Mouse (Mus musculus): ENCODE measurements around the gene Cox8c. TPM values are rescaled to one million over a fixed set of nuclear protein-coding genes. Genes with fewer than 3 reads are reported as not detected.

Cox8c gene
- polyA plus RNA-seq, 1 experiment = not detected

DNA sequence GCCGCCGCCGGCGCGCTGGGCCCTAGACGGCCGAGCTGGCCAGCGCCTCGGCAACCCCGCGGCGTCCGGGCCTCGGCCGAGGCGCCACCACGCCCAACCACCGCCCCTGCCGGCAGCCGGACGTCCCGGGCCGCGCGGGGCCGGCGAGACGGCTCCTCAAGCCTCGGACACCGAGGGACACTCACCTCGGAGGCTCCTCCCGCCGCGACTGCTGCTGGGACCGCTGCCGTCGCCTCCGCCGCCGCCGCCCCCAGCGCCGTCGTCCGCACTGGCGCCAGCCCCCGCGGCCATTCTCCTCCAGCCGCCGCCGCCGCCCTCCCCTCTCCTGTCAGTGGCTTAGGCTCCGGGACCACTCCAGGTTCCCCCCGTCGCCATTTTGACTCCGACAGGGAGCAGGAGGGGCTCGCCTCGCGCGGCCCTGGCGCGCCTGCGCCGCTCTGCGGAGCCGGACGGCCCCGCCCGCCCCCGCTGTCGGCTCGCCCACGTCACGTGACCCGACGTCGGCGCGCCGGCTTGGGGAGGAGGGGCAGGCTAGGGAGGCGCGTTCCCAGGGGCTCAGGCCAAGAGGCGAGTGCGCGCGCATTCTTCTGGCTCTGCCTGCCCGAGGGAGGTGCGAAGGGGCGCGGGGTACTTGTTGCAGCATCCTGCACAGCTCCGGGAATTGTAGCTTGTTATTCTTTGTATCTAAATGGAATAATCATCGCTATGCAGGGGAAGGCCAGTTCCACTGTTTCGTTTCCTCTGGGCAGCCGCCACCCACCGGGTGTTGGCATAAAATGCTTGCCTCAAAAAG is 20.9 kb upstream of the Cox8c start, which contains the start of gene Btbd7:
Gene Btbd7, minus strand, starts transcription at position 441 of the 793 bp plus-strand sequence.
- Histone ChIP-seq H3K36me3 (ENCODE audit: control insufficient read depth, insufficient read depth) (no peaks in the 10 kb centered on the region), H3K4me2 (ENCODE audit: low read depth) (peak within 1 kb of the TSS; percentile 94)

DNA sequence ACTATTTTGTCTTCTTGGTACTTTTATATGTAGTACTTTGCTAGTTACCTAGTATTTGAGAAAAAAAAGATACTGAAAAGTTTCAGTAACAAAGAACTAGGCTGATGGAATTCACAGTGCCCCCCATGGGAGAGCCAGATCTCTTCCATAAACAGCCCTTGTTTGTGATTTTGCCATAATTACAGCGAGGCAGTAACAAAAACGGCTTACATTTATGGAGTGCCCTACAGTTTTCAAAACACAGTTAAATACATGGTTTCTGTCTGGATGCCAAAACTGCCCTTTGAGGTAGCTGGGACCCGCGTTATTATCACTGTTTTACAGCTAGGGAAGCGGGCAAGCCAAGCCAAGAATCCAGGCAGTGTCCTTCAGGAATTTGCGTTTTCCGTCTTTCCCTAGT is 20.2 kb upstream of the Cox8c start:
- H3ac ChIP-seq (ENCODE audit: control insufficient read depth, insufficient read length) = no peak overlapping the region
- TF ChIP-seq E2F4 (IDR thresholded peaks at IDR 0.05; ENCODE audit: insufficient read depth) = no peak
- no peak for TF ChIP-seq MYOG (IDR thresholded peaks at IDR 0.05; ENCODE audit: control insufficient read depth in 1 of 3, insufficient read depth in 1 of 3, insufficient read length in 2 of 3, low read depth in 2 of 3)
- TF ChIP-seq TCF3 (IDR thresholded peaks at IDR 0.05; ENCODE audit: insufficient read length, low read depth) = no peak
- TF ChIP-seq CEBPB (IDR thresholded peaks at IDR 0.05; ENCODE audit: insufficient read depth, poor library complexity, severe bottlenecking) = no peak
- no peak for TF ChIP-seq REST (IDR thresholded peaks at IDR 0.05; ENCODE audit: insufficient read depth, insufficient read length)
- no peak for TF ChIP-seq POLR2AphosphoS2 (IDR thresholded peaks at IDR 0.05; ENCODE audit: insufficient read length, low read depth)
- TF ChIP-seq SRF (IDR thresholded peaks at IDR 0.05; ENCODE audit: control insufficient read depth, insufficient read length, low read depth) = no peak
- TF ChIP-seq TCF12 (IDR thresholded peaks at IDR 0.05; ENCODE audit: insufficient read depth, poor library complexity, severe bottlenecking) = no peak
- TF ChIP-seq USF1 (IDR thresholded peaks at IDR 0.05; ENCODE audit: low read depth) = no peak
- no peak for TF ChIP-seq MYOD1 (IDR thresholded peaks at IDR 0.05; ENCODE audit: control insufficient read depth in 1 of 3, insufficient read length in 2 of 3, low read depth in 2 of 3)
- no peaks in the 10 kb centered on the region for H3K36me3 ChIP-seq (ENCODE audit: control insufficient read depth, insufficient read depth)
- H3K27me3 ChIP-seq (ENCODE audit: control insufficient read depth, insufficient read depth, insufficient read length) = peaks cover 4% of the 10 kb centered on the region
- H3K79me2 ChIP-seq (ENCODE audit: control insufficient read depth, insufficient read depth) = peaks cover 36% of the 10 kb centered on the region
- H3K4me3 ChIP-seq = peak overlapping the region; percentile 70
- H3K4me2 ChIP-seq (ENCODE audit: low read depth) = peak overlapping the region; percentile 94

More for the DNA sequence above, 20.9 kb upstream of the Cox8c start, which contains the start of gene Btbd7:
- TF ChIP-seq POLR2A (IDR thresholded peaks at IDR 0.05; ENCODE audit: insufficient read length, low read depth) = peak; percentile 92
- peak in 1 of 3 experiments; percentile 4 for TF ChIP-seq MYOG (IDR thresholded peaks at IDR 0.05; ENCODE audit: control insufficient read depth in 1 of 3, insufficient read depth in 1 of 3, insufficient read length in 2 of 3, low read depth in 2 of 3)
- TF ChIP-seq REST (IDR thresholded peaks at IDR 0.05; ENCODE audit: insufficient read depth, insufficient read length) = no peak
- TF ChIP-seq E2F4 (IDR thresholded peaks at IDR 0.05; ENCODE audit: insufficient read depth) = no peak
- TF ChIP-seq SRF (IDR thresholded peaks at IDR 0.05; ENCODE audit: control insufficient read depth, insufficient read length, low read depth) = no peak
- no peak for TF ChIP-seq TCF3 (IDR thresholded peaks at IDR 0.05; ENCODE audit: insufficient read length, low read depth)
- no peak for TF ChIP-seq TCF12 (IDR thresholded peaks at IDR 0.05; ENCODE audit: insufficient read depth, poor library complexity, severe bottlenecking)
- peak; percentile 88 for TF ChIP-seq POLR2AphosphoS2 (IDR thresholded peaks at IDR 0.05; ENCODE audit: insufficient read length, low read depth)
- no peak for TF ChIP-seq CEBPB (IDR thresholded peaks at IDR 0.05; ENCODE audit: insufficient read depth, poor library complexity, severe bottlenecking)
- TF ChIP-seq MYOD1 (IDR thresholded peaks at IDR 0.05; ENCODE audit: control insufficient read depth in 1 of 3, insufficient read length in 2 of 3, low read depth in 2 of 3) = peak in 1 of 3 experiments; percentile 0
- TF ChIP-seq MAX (IDR thresholded peaks at IDR 0.05; ENCODE audit: low read depth) = no peak
- peak; percentile 78 for TF ChIP-seq USF1 (IDR thresholded peaks at IDR 0.05; ENCODE audit: low read depth)
- Histone ChIP-seq H3K4me3 (peak within 1 kb of the TSS; percentile 70), H3ac (ENCODE audit: control insufficient read depth, insufficient read length) (peak within 1 kb of the TSS; percentile 86), H3K79me2 (ENCODE audit: control insufficient read depth, insufficient read depth) (peaks cover 43% of the 10 kb centered on the region), H3K27me3 (ENCODE audit: control insufficient read depth, insufficient read depth, insufficient read length) (peaks cover 4% of the 10 kb centered on the region)

DNA sequence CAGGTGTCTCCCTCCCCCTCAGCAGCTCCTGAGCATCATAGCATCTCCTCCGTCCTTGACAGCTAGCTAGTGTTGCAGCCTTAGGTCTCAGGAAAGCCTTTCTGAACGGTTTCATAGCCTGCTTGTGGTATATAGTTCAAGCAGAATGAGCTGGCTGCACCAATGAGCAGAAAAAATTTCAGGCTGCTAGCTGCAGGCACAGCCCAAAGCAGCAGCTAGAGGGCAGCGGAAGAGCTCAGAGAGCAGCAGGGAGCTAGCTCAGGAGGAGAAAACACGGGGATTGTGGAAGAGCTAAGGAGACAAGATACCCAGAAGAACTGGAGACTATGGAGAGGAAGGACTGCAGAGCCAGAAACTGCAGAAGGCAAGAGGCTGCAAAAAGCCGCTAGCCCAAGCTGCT is 13.4 kb upstream of the Cox8c start:
- TF ChIP-seq MYOD1 (IDR thresholded peaks at IDR 0.05; ENCODE audit: control insufficient read depth in 1 of 3, insufficient read length in 2 of 3, low read depth in 2 of 3) = no peak
- TF ChIP-seq TCF3 (IDR thresholded peaks at IDR 0.05; ENCODE audit: insufficient read length, low read depth) = no peak
- no peak for TF ChIP-seq CEBPB (IDR thresholded peaks at IDR 0.05; ENCODE audit: insufficient read depth, poor library complexity, severe bottlenecking)
- no peak for TF ChIP-seq USF1 (IDR thresholded peaks at IDR 0.05; ENCODE audit: low read depth)
- no peak for TF ChIP-seq POLR2A (IDR thresholded peaks at IDR 0.05; ENCODE audit: insufficient read length, low read depth)
- no peak for TF ChIP-seq E2F4 (IDR thresholded peaks at IDR 0.05; ENCODE audit: insufficient read depth)
- TF ChIP-seq MYOG (IDR thresholded peaks at IDR 0.05; ENCODE audit: control insufficient read depth in 1 of 3, insufficient read depth in 1 of 3, insufficient read length in 2 of 3, low read depth in 2 of 3) = no peak
- TF ChIP-seq SRF (IDR thresholded peaks at IDR 0.05; ENCODE audit: control insufficient read depth, insufficient read length, low read depth) = no peak
- TF ChIP-seq TCF12 (IDR thresholded peaks at IDR 0.05; ENCODE audit: insufficient read depth, poor library complexity, severe bottlenecking) = no peak
- TF ChIP-seq MAX (IDR thresholded peaks at IDR 0.05; ENCODE audit: low read depth) = no peak
- TF ChIP-seq POLR2AphosphoS2 (IDR thresholded peaks at IDR 0.05; ENCODE audit: insufficient read length, low read depth) = no peak
- TF ChIP-seq REST (IDR thresholded peaks at IDR 0.05; ENCODE audit: insufficient read depth, insufficient read length) = no peak
- H3K4me2 ChIP-seq (ENCODE audit: low read depth) = no peak overlapping the region
- H3K27me3 ChIP-seq (ENCODE audit: control insufficient read depth, insufficient read depth, insufficient read length) = peaks cover 29% of the 10 kb centered on the region
- H3K36me3 ChIP-seq (ENCODE audit: control insufficient read depth, insufficient read depth) = no peaks in the 10 kb centered on the region
- H3K79me2 ChIP-seq (ENCODE audit: control insufficient read depth, insufficient read depth) = no peaks in the 10 kb centered on the region
- H3K4me3 ChIP-seq = no peak overlapping the region
- no peak overlapping the region for H3ac ChIP-seq (ENCODE audit: control insufficient read depth, insufficient read length)

DNA sequence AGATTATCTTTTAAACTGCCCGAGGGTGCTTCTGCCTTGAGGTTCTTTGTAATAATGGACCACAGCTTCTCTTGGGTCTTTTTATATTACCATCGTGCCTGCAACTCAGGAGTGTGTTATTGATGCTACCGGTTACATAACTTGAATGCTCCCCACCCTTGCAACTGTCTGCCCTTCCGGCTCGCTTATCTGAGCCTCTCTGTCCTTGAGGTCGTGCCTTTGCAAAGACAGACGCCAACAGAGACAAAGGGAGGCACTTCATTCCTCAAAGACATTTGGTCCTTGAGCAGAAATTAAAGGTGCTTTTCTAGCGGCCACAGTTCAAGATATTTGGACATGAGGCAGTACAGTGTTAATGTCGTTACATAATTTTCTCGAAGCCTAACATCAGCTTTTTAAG is 11.8 kb upstream of the Cox8c start:
- Histone ChIP-seq H3K4me3 (no peak overlapping the region), H3K36me3 (ENCODE audit: control insufficient read depth, insufficient read depth) (no peaks in the 10 kb centered on the region), H3K4me2 (ENCODE audit: low read depth) (no peak overlapping the region), H3K27me3 (ENCODE audit: control insufficient read depth, insufficient read depth, insufficient read length) (peaks cover 25% of the 10 kb centered on the region), H3ac (ENCODE audit: control insufficient read depth, insufficient read length) (no peak overlapping the region), H3K79me2 (ENCODE audit: control insufficient read depth, insufficient read depth) (no peaks in the 10 kb centered on the region)
- TF ChIP-seq MAX (IDR thresholded peaks at IDR 0.05; ENCODE audit: low read depth) (no peak), POLR2AphosphoS2 (IDR thresholded peaks at IDR 0.05; ENCODE audit: insufficient read length, low read depth) (no peak), CEBPB (IDR thresholded peaks at IDR 0.05; ENCODE audit: insufficient read depth, poor library complexity, severe bottlenecking) (no peak), SRF (IDR thresholded peaks at IDR 0.05; ENCODE audit: control insufficient read depth, insufficient read length, low read depth) (no peak), MYOG (IDR thresholded peaks at IDR 0.05; ENCODE audit: control insufficient read depth in 1 of 3, insufficient read depth in 1 of 3, insufficient read length in 2 of 3, low read depth in 2 of 3) (no peak), USF1 (IDR thresholded peaks at IDR 0.05; ENCODE audit: low read depth) (no peak), TCF12 (IDR thresholded peaks at IDR 0.05; ENCODE audit: insufficient read depth, poor library complexity, severe bottlenecking) (no peak)
